Mouse (Mus musculus) neural tube, embryonic 12.5 days (tissue): ENCODE results near the gene Tamm41. TPM values are rescaled to one million over a fixed set of nuclear protein-coding genes. Genes with fewer than 3 reads are reported as not detected.

Experiments used
- ATAC-seq: fragments of 200-750 bp; cut with Nextera tagmentation; 2 replicates; pipeline ENCODE4 v1.8.0; 2017; ENCODE audit warnings: low read depth, mild to moderate bottlenecking, moderate TSS enrichment, moderate library complexity; ENCODE audit not compliant: low FRiP score
- H3K27ac ChIP-seq: fragments of 300-500 bp; sonication (generic); 2 replicates; pipeline ENCODE4 v1.5.1; 2016
- H3K27me3 ChIP-seq: fragments of 300-500 bp; sonication (generic); replicated peaks from 2 replicates; pipeline ENCODE4 v1.6.1; 2016; ENCODE audit warnings: mild to moderate bottlenecking
- H3K36me3 ChIP-seq: fragments of 300-500 bp; sonication (generic); 2 replicates; pipeline ENCODE4 v1.6.1; 2016; ENCODE audit warnings: mild to moderate bottlenecking
- H3K4me1 ChIP-seq: fragments of 300-500 bp; sonication (generic); 2 replicates; pipeline ENCODE4 v1.6.1; 2016
- H3K4me2 ChIP-seq: fragments of 300-500 bp; sonication (generic); replicated peaks from 2 replicates; pipeline ENCODE4 v1.6.1; 2016; ENCODE audit warnings: mild to moderate bottlenecking
- H3K4me3 ChIP-seq: fragments of 300-500 bp; sonication (generic); 2 replicates; pipeline ENCODE4 v1.5.1; 2016
- H3K9ac ChIP-seq: fragments of 300-500 bp; sonication (generic); 2 replicates; pipeline ENCODE4 v1.6.1; 2016; ENCODE audit warnings: mild to moderate bottlenecking
- H3K9me3 ChIP-seq: fragments of 300-500 bp; sonication (generic); 2 replicates; pipeline ENCODE4 v1.6.1; 2016; ENCODE audit warnings: mild to moderate bottlenecking
- WGBS: fragments of 180-500 bp; shearing (Covaris S2); methylation state at CpG from one replicate; pipeline ENCODE4 v1.1.7; 2016; 5-methylcytosine and 5-hydroxymethylcytosine counted together
- polyA plus RNA-seq: library from polyadenylated mRNA; unstranded; fragments of >200 nt; fragmentation: Nextera tagmentation; extraction: Ambion mirVana; gene quantifications from 2 replicates; pipeline ENCODE4 v1.2.1, GENCODE M21; 2016

Tamm41 gene
- polyA plus RNA-seq, 1 experiment from 2014 or later = 57.9 TPM

DNA sequence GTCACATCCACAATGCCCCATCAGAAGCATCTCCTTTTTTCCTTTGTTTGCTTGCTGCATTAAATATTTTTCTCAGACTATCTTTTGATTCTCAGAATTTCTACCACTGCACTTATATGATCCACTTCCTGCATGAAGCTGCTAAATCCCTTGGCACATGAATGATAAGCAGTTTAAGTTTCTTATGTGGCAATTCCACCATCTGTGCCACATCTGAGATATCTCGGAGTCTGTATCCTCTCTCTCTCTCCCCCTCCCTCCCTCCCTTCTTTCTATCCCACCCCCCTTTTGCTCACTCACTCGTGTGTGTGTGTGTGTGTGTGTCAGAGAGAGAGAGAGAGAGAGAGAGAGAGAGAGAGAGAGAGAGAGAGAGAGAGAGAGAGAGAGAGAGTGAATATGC, 10.1 kb upstream of the Tamm41 start:
- H3K36me3 ChIP-seq = no peaks in the 10 kb centered on the region
- 48% methylated on average over 2 of the region's 2 CpGs for WGBS
- no peaks in the 10 kb centered on the region for H3K9me3 ChIP-seq
- ATAC-seq = no peak
- H3K4me1 ChIP-seq = no peaks in the 10 kb centered on the region
- H3K27ac ChIP-seq = no peak overlapping the region
- no peak overlapping the region for H3K4me2 ChIP-seq
- no peaks in the 10 kb centered on the region for H3K27me3 ChIP-seq
- H3K4me3 ChIP-seq = no peak overlapping the region
- no peak overlapping the region for H3K9ac ChIP-seq

GRCm38 (mm10) chr6:115046064-115046463, 8.4 kb upstream of the Tamm41 start:
- H3K9ac ChIP-seq = no peak overlapping the region
- WGBS = 69% methylated on average over 1 of the region's 1 CpGs
- H3K4me1 ChIP-seq = no peaks in the 10 kb centered on the region
- no peak overlapping the region for H3K4me2 ChIP-seq
- H3K4me3 ChIP-seq = no peak overlapping the region
- H3K36me3 ChIP-seq = no peaks in the 10 kb centered on the region
- ATAC-seq = no peak
- no peak overlapping the region for H3K27ac ChIP-seq
- no peaks in the 10 kb centered on the region for H3K27me3 ChIP-seq
- no peaks in the 10 kb centered on the region for H3K9me3 ChIP-seq

- H3K9ac ChIP-seq = no peak overlapping the region
- H3K27ac ChIP-seq = no peak overlapping the region
- H3K36me3 ChIP-seq = no peaks in the 10 kb centered on the region
- H3K4me1 ChIP-seq = no peaks in the 10 kb centered on the region
- ATAC-seq = no peak
- no peaks in the 10 kb centered on the region for H3K9me3 ChIP-seq
- H3K4me2 ChIP-seq = no peak overlapping the region
- no peak overlapping the region for H3K4me3 ChIP-seq
- H3K27me3 ChIP-seq = no peaks in the 10 kb centered on the region
- 62% methylated on average over 1 of the region's 1 CpGs for WGBS
Measured at GRCm38 (mm10) chr6:115044709-115045108, 7.0 kb upstream of the Tamm41 start.

GRCm38 (mm10) chr6:115043657-115044500, 6.2 kb upstream of the Tamm41 start:
- H3K9ac ChIP-seq = no peak overlapping the region
- no peaks in the 10 kb centered on the region for H3K4me1 ChIP-seq
- no peak overlapping the region for H3K27ac ChIP-seq
- 70% methylated on average over 14 of the region's 14 CpGs for WGBS
- ATAC-seq = no peak
- H3K9me3 ChIP-seq = no peaks in the 10 kb centered on the region
- H3K4me3 ChIP-seq = no peak overlapping the region
- no peaks in the 10 kb centered on the region for H3K36me3 ChIP-seq
- H3K27me3 ChIP-seq = no peaks in the 10 kb centered on the region
- H3K4me2 ChIP-seq = no peak overlapping the region

- Histone ChIP-seq H3K36me3 (no peaks in the 10 kb centered on the region), H3K9me3 (no peaks in the 10 kb centered on the region), H3K4me3 (no peak overlapping the region), H3K4me2 (no peak overlapping the region), H3K9ac (no peak overlapping the region), H3K27me3 (no peaks in the 10 kb centered on the region), H3K27ac (no peak overlapping the region), H3K4me1 (no peaks in the 10 kb centered on the region)
- 70% methylated on average over 10 of the region's 10 CpGs for WGBS
- ATAC-seq = no peak
Measured at GRCm38 (mm10) chr6:115042609-115043008, 4.9 kb upstream of the Tamm41 start.

DNA sequence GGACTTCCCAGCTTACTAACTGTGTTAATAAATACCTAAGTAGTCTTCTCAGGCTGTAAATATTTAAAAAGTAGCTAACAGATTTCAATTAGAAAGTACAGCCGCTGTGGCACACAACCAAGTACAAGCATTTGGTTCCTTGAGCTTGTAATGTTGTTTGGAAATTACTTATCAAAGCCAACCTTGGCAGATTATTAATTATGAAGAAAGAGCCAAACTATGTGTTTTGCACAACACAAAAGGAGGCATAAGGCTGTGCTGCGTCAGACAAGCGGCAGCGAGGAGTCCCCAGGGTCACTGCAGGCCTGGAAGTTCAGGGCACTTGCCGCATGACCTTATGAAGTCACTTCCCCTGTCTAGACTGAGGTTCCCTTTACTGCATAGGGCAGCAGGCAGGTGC, 4.2 kb downstream of the Tamm41 start:
- Histone ChIP-seq H3K36me3 (peaks cover 47% of the 10 kb centered on the region), H3K27ac (no peak overlapping the region), H3K9ac (no peak overlapping the region), H3K27me3 (no peaks in the 10 kb centered on the region), H3K4me1 (peaks cover 13% of the 10 kb centered on the region), H3K4me2 (no peak overlapping the region), H3K9me3 (no peaks in the 10 kb centered on the region), H3K4me3 (no peak overlapping the region)
- WGBS = 98% methylated on average over 5 of the region's 5 CpGs
- ATAC-seq = no peak

- Histone ChIP-seq H3K9me3 (no peaks in the 10 kb centered on the region), H3K9ac (no peak overlapping the region), H3K4me1 (no peaks in the 10 kb centered on the region), H3K4me3 (no peak overlapping the region), H3K27me3 (no peaks in the 10 kb centered on the region), H3K27ac (no peak overlapping the region), H3K36me3 (peaks cover 49% of the 10 kb centered on the region), H3K4me2 (no peak overlapping the region)
- ATAC-seq = no peak
- WGBS = 80% methylated on average over 2 of the region's 2 CpGs
Measured at GRCm38 (mm10) chr6:115030098-115030497, 7.6 kb downstream of the Tamm41 start.

DNA sequence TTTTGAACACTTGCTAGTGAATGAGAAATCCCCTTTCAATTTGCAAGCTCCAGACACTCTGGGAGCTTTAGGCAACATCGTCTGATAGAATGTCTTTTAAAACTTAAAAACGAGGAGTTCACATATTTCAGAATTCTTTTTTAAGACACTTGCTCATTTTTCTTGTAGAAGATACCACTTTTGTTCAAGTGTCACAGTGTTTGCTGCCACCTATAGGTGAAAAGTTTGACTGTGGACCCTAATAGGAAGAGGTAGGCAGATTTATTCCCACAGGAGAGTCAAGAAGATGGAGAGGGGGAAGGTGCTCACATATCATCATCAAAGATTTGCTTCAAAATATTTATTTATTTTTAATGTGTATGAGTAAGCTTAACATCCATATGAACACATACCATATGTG, 8.4 kb downstream of the Tamm41 start:
- H3K27ac ChIP-seq = no peak overlapping the region
- no peaks in the 10 kb centered on the region for H3K27me3 ChIP-seq
- no peak overlapping the region for H3K9ac ChIP-seq
- H3K4me2 ChIP-seq = no peak overlapping the region
- no peak for ATAC-seq
- WGBS = 86% methylated on average over 2 of the region's 2 CpGs
- H3K4me3 ChIP-seq = no peak overlapping the region
- no peaks in the 10 kb centered on the region for H3K4me1 ChIP-seq
- H3K9me3 ChIP-seq = no peaks in the 10 kb centered on the region
- peaks cover 52% of the 10 kb centered on the region for H3K36me3 ChIP-seq

DNA sequence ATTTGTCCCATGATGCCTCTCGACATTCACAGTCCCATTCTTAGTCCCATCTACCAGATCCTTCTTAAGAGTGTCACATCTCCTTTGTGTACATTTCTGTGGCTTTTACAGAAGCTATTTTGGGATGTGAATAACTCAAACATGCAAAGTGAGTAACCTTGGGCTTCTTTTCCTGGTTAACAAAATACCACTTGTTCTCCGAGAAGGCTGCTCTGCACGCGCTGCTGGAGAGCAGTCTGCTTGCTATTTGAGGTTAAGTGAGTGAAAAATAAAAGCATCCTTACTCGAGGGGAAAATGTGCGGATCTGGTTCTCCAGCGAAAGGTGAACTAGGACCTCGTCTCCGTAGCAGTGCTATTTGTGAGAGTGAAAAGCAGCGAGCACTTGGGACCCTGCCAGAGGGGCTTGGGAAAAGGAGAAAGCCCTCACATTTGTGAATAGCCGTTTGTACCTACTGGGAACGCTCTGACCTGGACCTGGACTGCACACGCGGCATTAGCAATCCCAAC, 10.1 kb downstream of the Tamm41 start:
- WGBS = 91% methylated on average over 14 of the region's 14 CpGs
- H3K27ac ChIP-seq = no peak overlapping the region
- H3K27me3 ChIP-seq = no peaks in the 10 kb centered on the region
- H3K4me3 ChIP-seq = no peak overlapping the region
- H3K4me1 ChIP-seq = no peaks in the 10 kb centered on the region
- H3K4me2 ChIP-seq = no peak overlapping the region
- peaks cover 50% of the 10 kb centered on the region for H3K36me3 ChIP-seq
- no peak overlapping the region for H3K9ac ChIP-seq
- no peaks in the 10 kb centered on the region for H3K9me3 ChIP-seq
- ATAC-seq = no peak

DNA sequence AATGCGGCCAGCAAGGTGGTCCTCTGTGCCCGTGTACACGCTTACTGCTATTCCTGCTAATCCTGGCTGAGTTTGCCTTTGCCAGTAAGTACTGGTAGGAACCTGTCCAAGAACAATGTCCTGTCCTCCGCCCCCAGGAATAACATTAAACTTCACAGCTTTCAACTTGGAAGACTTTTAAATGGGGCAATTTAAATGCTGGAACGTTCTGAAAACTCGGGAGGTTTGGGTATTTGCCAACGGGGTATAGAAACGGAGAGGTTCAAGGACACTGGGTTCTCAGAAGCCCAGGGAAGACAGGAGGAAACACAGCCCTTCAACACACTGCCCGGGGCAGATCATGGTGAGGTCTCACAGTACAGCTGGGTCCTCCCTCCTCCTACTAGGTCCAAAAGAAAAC, 14.8 kb downstream of the Tamm41 start:
- H3K27me3 ChIP-seq = no peaks in the 10 kb centered on the region
- no peaks in the 10 kb centered on the region for H3K9me3 ChIP-seq
- peaks cover 53% of the 10 kb centered on the region for H3K36me3 ChIP-seq
- WGBS = 94% methylated on average over 9 of the region's 9 CpGs
- no peaks in the 10 kb centered on the region for H3K4me1 ChIP-seq
- H3K4me2 ChIP-seq = no peak overlapping the region
- no peak overlapping the region for H3K9ac ChIP-seq
- no peak overlapping the region for H3K4me3 ChIP-seq
- no peak overlapping the region for H3K27ac ChIP-seq
- ATAC-seq = no peak

DNA sequence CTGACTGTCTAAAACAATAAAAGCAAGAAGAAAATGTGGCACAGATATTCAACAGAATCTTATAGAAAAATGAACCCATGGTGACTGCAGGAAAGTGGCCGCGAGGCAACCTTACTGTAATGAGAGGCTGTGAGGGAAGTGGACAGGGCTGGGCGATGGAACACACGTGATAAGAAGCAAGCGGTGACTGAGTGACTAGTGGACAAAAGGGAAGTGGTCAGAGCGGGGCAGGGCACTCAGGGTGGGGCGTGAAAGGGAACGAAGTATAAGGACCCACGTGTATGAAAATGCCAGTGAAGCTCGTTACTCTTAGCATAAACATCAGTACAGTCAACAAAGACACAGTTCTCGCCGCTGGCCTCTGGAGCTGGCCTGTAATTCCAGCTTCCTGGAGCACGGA, 22.2 kb downstream of the Tamm41 start:
- Histone ChIP-seq H3K27ac (no peak overlapping the region), H3K4me3 (no peak overlapping the region), H3K9me3 (no peaks in the 10 kb centered on the region), H3K9ac (no peak overlapping the region), H3K4me1 (no peaks in the 10 kb centered on the region), H3K36me3 (peaks cover 40% of the 10 kb centered on the region), H3K4me2 (no peak overlapping the region), H3K27me3 (no peaks in the 10 kb centered on the region)
- WGBS = 93% methylated on average over 13 of the region's 13 CpGs
- ATAC-seq = no peak

DNA sequence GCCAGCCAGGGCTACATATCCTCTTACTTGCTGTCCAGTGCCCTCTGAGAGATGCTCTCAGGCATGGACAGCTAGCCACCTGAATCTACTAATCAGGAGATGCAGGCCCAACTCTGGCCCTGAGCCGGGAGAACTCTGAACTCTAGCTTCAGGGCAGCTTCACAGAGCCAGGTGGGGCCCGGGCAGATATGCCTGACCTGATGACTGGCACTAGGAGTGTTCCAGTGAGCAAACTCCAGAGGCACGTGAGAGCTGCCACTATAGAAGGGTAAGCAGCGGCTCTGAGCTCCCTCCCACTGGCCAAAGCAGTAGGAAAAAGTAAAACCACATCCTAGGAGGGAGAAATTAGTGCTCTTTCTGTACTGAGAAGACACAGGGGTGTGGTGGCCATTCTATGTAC, 24.1 kb downstream of the Tamm41 start:
- 92% methylated on average over 4 of the region's 4 CpGs for WGBS
- no peaks in the 10 kb centered on the region for H3K27me3 ChIP-seq
- no peaks in the 10 kb centered on the region for H3K9me3 ChIP-seq

GRCm38 (mm10) chr6:115011792-115012191, 25.9 kb downstream of the Tamm41 start:
- H3K9me3 ChIP-seq = no peaks in the 10 kb centered on the region
- 89% methylated on average over 8 of the region's 8 CpGs for WGBS
- H3K9ac ChIP-seq = no peak overlapping the region
- ATAC-seq = no peak
- H3K4me1 ChIP-seq = no peaks in the 10 kb centered on the region
- no peak overlapping the region for H3K27ac ChIP-seq
- no peak overlapping the region for H3K4me2 ChIP-seq
- peaks cover 37% of the 10 kb centered on the region for H3K36me3 ChIP-seq
- no peaks in the 10 kb centered on the region for H3K27me3 ChIP-seq
- no peak overlapping the region for H3K4me3 ChIP-seq

More for the DNA sequence above, 24.1 kb downstream of the Tamm41 start:
- Histone ChIP-seq H3K36me3 (peaks cover 42% of the 10 kb centered on the region), H3K9ac (no peak overlapping the region), H3K4me2 (no peak overlapping the region), H3K4me3 (no peak overlapping the region), H3K27ac (no peak overlapping the region), H3K4me1 (no peaks in the 10 kb centered on the region)
- ATAC-seq = no peak
